Mouse (Mus musculus) B cell, adult 2 months (primary cell): ENCODE measurements around the gene Crebl2.

Experiments
- DNase-seq, 2 experiments: peaks; one replicate each; pipeline ENCODE4 v3.0.0; 2022

The Crebl2 gene

GRCm38 (mm10) chr6:134876795-134877194 is 46.8 kb downstream of the Crebl2 start:
- peak; percentile 24 to 39 for DNase-seq

GRCm38 (mm10) chr6:134877276-134877675 is 47.3 kb downstream of the Crebl2 start:
- no peak for DNase-seq

GRCm38 (mm10) chr6:134877892-134878291 is 47.9 kb downstream of the Crebl2 start:
- DNase-seq, result no peak

- no peak for DNase-seq
Observed at GRCm38 (mm10) chr6:134879556-134879955, 49.6 kb downstream of the Crebl2 start.

- no peak for DNase-seq
Observed at GRCm38 (mm10) chr6:134880046-134880445, 50.1 kb downstream of the Crebl2 start.

GRCm38 (mm10) chr6:134883661-134884060 is 53.7 kb downstream of the Crebl2 start:
- no peak for DNase-seq

- no peak for DNase-seq
Observed at GRCm38 (mm10) chr6:134885515-134885914, 55.6 kb downstream of the Crebl2 start.

GRCm38 (mm10) chr6:134886475-134886874 is 56.5 kb downstream of the Crebl2 start:
- DNase-seq, result no peak

- no peak for DNase-seq
Observed at GRCm38 (mm10) chr6:134887008-134887407, 57.1 kb downstream of the Crebl2 start.

GRCm38 (mm10) chr6:134887711-134888449 is 57.9 kb downstream of the Crebl2 start:
- no peak for DNase-seq

GRCm38 (mm10) chr6:134888563-134889017 is 58.6 kb downstream of the Crebl2 start:
- DNase-seq, result no peak

- no peak for DNase-seq
Observed at GRCm38 (mm10) chr6:134889763-134890162, 59.8 kb downstream of the Crebl2 start.

GRCm38 (mm10) chr6:134890436-134890835 is 60.5 kb downstream of the Crebl2 start:
- DNase-seq, result no peak

GRCm38 (mm10) chr6:134896570-134897436 is 66.8 kb downstream of the Crebl2 start:
- peak; percentile 21 to 27 for DNase-seq

- DNase-seq, result peak; percentile 99
Observed at GRCm38 (mm10) chr6:134897443-134898094, 67.6 kb downstream of the Crebl2 start.

GRCm38 (mm10) chr6:134898095-134898965 is 68.4 kb downstream of the Crebl2 start, which contains the start of gene Gpr19:
Gpr19 (minus strand) TSS chr6:134898578.
- DNase-seq, result no peak

- DNase-seq, result no peak
Observed at GRCm38 (mm10) chr6:134903368-134903767, 73.4 kb downstream of the Crebl2 start.

- no peak for DNase-seq
Observed at GRCm38 (mm10) chr6:134903891-134904884, 74.2 kb downstream of the Crebl2 start.

GRCm38 (mm10) chr6:134905811-134906210 is 75.9 kb downstream of the Crebl2 start:
- DNase-seq, result no peak
